Mouse (Mus musculus) c-Kit-positive CD71-positive TER-119-positive erythroid progenitor cells, embryonic 14.5 days (primary cell): ENCODE results near the gene Gm20815.
"Not testable (repeated sequence)": the region's sequence is repeated elsewhere in the genome, so short reads cannot be mapped to it uniquely, and the experiment has no call there.

Experiments used
- DNase-seq: peaks from one replicate; pipeline ENCODE4 v3.0.0-alpha.2; 2013; ENCODE audit warnings: low spot score

Gm20815 gene

DNA sequence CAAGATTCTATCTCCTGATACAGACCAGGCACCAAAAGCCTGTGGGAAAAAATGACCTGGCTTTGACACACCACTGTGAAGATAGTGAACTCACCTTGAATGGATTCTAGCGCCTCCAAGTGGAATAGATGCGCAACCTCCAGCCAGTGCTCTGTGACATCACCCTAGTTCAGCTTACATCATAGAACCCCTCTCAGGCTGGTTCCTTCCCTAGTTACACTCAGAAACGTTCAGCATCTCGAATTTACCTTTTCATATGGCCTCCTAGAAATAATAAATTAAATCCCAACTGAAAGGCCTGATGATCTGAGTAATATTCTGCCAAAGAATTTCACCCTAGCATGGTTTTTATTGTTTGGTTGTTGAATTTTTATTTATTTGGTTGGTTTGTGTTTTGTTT lies at the start of gene Gm20815:
Gm20815 (minus strand) TSS at position 101 of the 400 bp plus-strand sequence.
- DNase-seq: not testable (repeated sequence)
